Mouse (Mus musculus) liver, adult 2 months (tissue): ENCODE results near the gene Larp4b. TPM values are rescaled to one million over a fixed set of nuclear protein-coding genes. Genes with fewer than 3 reads are reported as not detected.

Experiments used
- DNase-seq: peaks from one replicate; pipeline ENCODE4 v3.0.0-alpha.2; 2011; ENCODE audit warnings: low read depth, low spot score; ENCODE audit errors: extremely low read depth
- H3K27ac ChIP-seq: fragments of 200-500 bp; replicated peaks from 2 replicates; pipeline ENCODE4 v1.5.1; 2012; ENCODE audit warnings: low read depth, mild to moderate bottlenecking, control low read depth, inconsistent platforms, low read length; ENCODE audit not compliant: insufficient read depth
- H3K27me3 ChIP-seq: fragments of 200-500 bp; 2 replicates; pipeline ENCODE4 v1.6.1; 2012; ENCODE audit warnings: mild to moderate bottlenecking, moderate library complexity, low read length, inconsistent platforms; ENCODE audit not compliant: control insufficient read depth, insufficient read depth
- H3K36me3 ChIP-seq: fragments of 200-500 bp; 2 replicates; pipeline ENCODE4 v1.6.1; 2012; ENCODE audit warnings: low read length, inconsistent platforms; ENCODE audit not compliant: control insufficient read depth, insufficient read depth
- H3K4me1 ChIP-seq: fragments of 200-500 bp; 2 replicates; pipeline ENCODE4 v1.6.1; 2011; ENCODE audit warnings: low read length; ENCODE audit not compliant: control insufficient read depth, insufficient read depth
- H3K4me3 ChIP-seq: fragments of 200-500 bp; 2 replicates; pipeline ENCODE4 v1.5.1; 2011; ENCODE audit warnings: low read depth, mild to moderate bottlenecking, control low read depth, low read length, moderate library complexity; ENCODE audit not compliant: insufficient read depth
- H3K79me2 ChIP-seq: fragments of 200-500 bp; 2 replicates; pipeline ENCODE4 v1.6.1; 2012; ENCODE audit warnings: inconsistent platforms, mild to moderate bottlenecking, low read length, moderate library complexity; ENCODE audit not compliant: control insufficient read depth, insufficient read depth
- H3K9ac ChIP-seq: fragments of 200-500 bp; 2 replicates; pipeline ENCODE4 v1.6.1; 2012; ENCODE audit warnings: low read depth, mild to moderate bottlenecking, control low read depth, inconsistent platforms, low read length
- CTCF ChIP-seq: fragments of 200-500 bp; IDR thresholded peaks from 2 replicates; pipeline ENCODE4 v1.5.1; 2011; ENCODE audit warnings: low read depth, low read length, control low read depth
- POLR2A ChIP-seq: fragments of 200-500 bp; IDR thresholded peaks from 2 replicates; pipeline ENCODE4 v1.6.1; 2011; ENCODE audit warnings: low read length, control low read depth; ENCODE audit not compliant: insufficient read depth; ENCODE audit errors: extremely low read depth
- WGBS: fragments of 180-500 bp; shearing (Covaris S2); methylation state at CpG from one replicate; pipeline ENCODE4 v1.1.7; 2018; 5-methylcytosine and 5-hydroxymethylcytosine counted together
- polyA plus RNA-seq: library from polyadenylated mRNA; depleted of rRNA; stranded (reverse); fragments of >200 nt; gene quantifications from 2 replicates; pipeline ENCODE4 v1.2.3, GENCODE M21; 2012
- total RNA-seq: library from RNA; depleted of rRNA; stranded (reverse); fragments of >200 nt; gene quantifications from 2 replicates; pipeline ENCODE4 v1.2.3, GENCODE M21; 2014

Gene Larp4b
- total and polyA plus RNA-seq, 2 experiments = 20.4 to 34.2 TPM

GRCm38 (mm10) chr13:9061394-9061793 is 32.3 kb upstream of the Larp4b start:
- Histone ChIP-seq H3K4me1 (peaks cover 40% of the 10 kb centered on the region), H3K36me3 (no peaks in the 10 kb centered on the region; the same call in 1 of the 2 replicates), H3K9ac (no peak overlapping the region), H3K79me2 (peaks cover 17% of the 10 kb centered on the region; the same call in 1 of the 2 replicates), H3K27ac (peak overlapping the region; percentile 64), H3K27me3 (no peaks in the 10 kb centered on the region), H3K4me3 (no peak overlapping the region)
- TF ChIP-seq POLR2A = no peak
- TF ChIP-seq CTCF = no peak
- DNase-seq = peak; percentile 89
- WGBS = 38% methylated on average over 4 of the region's 4 CpGs

GRCm38 (mm10) chr13:9064196-9064595 is 29.5 kb upstream of the Larp4b start:
- TF ChIP-seq POLR2A = no peak
- no peak for TF ChIP-seq CTCF
- Histone ChIP-seq H3K27ac (peak overlapping the region; percentile 70), H3K27me3 (no peaks in the 10 kb centered on the region), H3K4me3 (no peak overlapping the region), H3K36me3 (peaks cover 1% of the 10 kb centered on the region), H3K4me1 (peaks cover 28% of the 10 kb centered on the region), H3K9ac (no peak overlapping the region), H3K79me2 (peaks cover 17% of the 10 kb centered on the region; the same call in 1 of the 2 replicates)
- WGBS = 14% methylated on average over 2 of the region's 2 CpGs
- peak; percentile 98 for DNase-seq

- WGBS = 93% methylated on average over 5 of the region's 5 CpGs
- Histone ChIP-seq H3K27ac (no peak overlapping the region), H3K27me3 (no peaks in the 10 kb centered on the region), H3K4me1 (peaks cover 16% of the 10 kb centered on the region), H3K4me3 (no peak overlapping the region), H3K9ac (no peak overlapping the region), H3K36me3 (peaks cover 6% of the 10 kb centered on the region), H3K79me2 (peaks cover 9% of the 10 kb centered on the region; the same call in 1 of the 2 replicates)
- DNase-seq = no peak
- TF ChIP-seq CTCF (no peak), POLR2A (no peak)
These were observed 27.6 kb upstream of the Larp4b start for GRCm38 (mm10) chr13:9066107-9066506.

GRCm38 (mm10) chr13:9071008-9071407 is 22.7 kb upstream of the Larp4b start:
- H3K9ac ChIP-seq = no peak overlapping the region
- H3K36me3 ChIP-seq = peaks cover 13% of the 10 kb centered on the region; the same call in 1 of the 2 replicates
- H3K79me2 ChIP-seq = peaks cover 3% of the 10 kb centered on the region; the same call in 1 of the 2 replicates
- TF ChIP-seq POLR2A (no peak), CTCF (no peak)
- H3K27me3 ChIP-seq = no peaks in the 10 kb centered on the region
- no peak for DNase-seq
- peaks cover 2% of the 10 kb centered on the region; the same call in 1 of the 2 replicates for H3K4me1 ChIP-seq
- no peak overlapping the region for H3K4me3 ChIP-seq
- H3K27ac ChIP-seq = no peak overlapping the region
- WGBS = 85% methylated on average over 9 of the region's 9 CpGs

GRCm38 (mm10) chr13:9073818-9074217 is 19.9 kb upstream of the Larp4b start:
- DNase-seq = peak; percentile 73
- Histone ChIP-seq H3K27me3 (no peaks in the 10 kb centered on the region), H3K79me2 (peaks cover 3% of the 10 kb centered on the region; the same call in 1 of the 2 replicates), H3K36me3 (peaks cover 11% of the 10 kb centered on the region; the same call in 1 of the 2 replicates), H3K27ac (peak overlapping the region; percentile 12), H3K4me1 (peaks cover 12% of the 10 kb centered on the region; the same call in 1 of the 2 replicates), H3K9ac (no peak overlapping the region), H3K4me3 (peak overlapping the region; percentile 42; the same call in 1 of the 2 replicates)
- WGBS = 26% methylated on average over 4 of the region's 4 CpGs
- TF ChIP-seq CTCF = no peak
- no peak for TF ChIP-seq POLR2A
